Mouse (Mus musculus) hindbrain, postnatal 0 days (tissue): ENCODE measurements around the gene Lgr4. TPM values are rescaled to one million over a fixed set of nuclear protein-coding genes. Genes with fewer than 3 reads are reported as not detected.

Experiments
- ATAC-seq: fragments of 200-750 bp; cut with Nextera tagmentation; 2 replicates; pipeline ENCODE4 v1.8.0; 2017; ENCODE audit warnings: mild to moderate bottlenecking, moderate TSS enrichment, moderate library complexity
- DNase-seq: peaks from one replicate; pipeline ENCODE4 v3.0.0-alpha.2; 2015; ENCODE audit warnings: low spot score
- H3K27ac ChIP-seq: fragments of 300-500 bp; sonication (generic); 2 replicates; pipeline ENCODE4 v1.5.1; 2014; ENCODE audit warnings: mild to moderate bottlenecking
- H3K27me3 ChIP-seq: fragments of 300-500 bp; sonication (generic); 2 replicates; pipeline ENCODE4 v1.6.1; 2014; ENCODE audit warnings: low read length, mixed read lengths; ENCODE audit not compliant: insufficient read depth
- H3K36me3 ChIP-seq: fragments of 300-500 bp; sonication (generic); 2 replicates; pipeline ENCODE4 v1.6.1; 2014; ENCODE audit warnings: low read length, mixed read lengths; ENCODE audit not compliant: insufficient read depth
- H3K4me1 ChIP-seq: fragments of 300-500 bp; sonication (generic); 2 replicates; pipeline ENCODE4 v1.6.1; 2014; ENCODE audit warnings: antibody characterized with exemption, low read length, mixed read lengths; ENCODE audit not compliant: insufficient read depth
- H3K4me2 ChIP-seq: fragments of 300-500 bp; sonication (generic); 2 replicates; pipeline ENCODE4 v1.6.1; 2014; ENCODE audit warnings: low read depth, mild to moderate bottlenecking, low read length, moderate library complexity, mixed read lengths
- H3K4me3 ChIP-seq: fragments of 300-500 bp; sonication (generic); 2 replicates; pipeline ENCODE4 v1.5.1; 2014; ENCODE audit warnings: low read length
- H3K9ac ChIP-seq: fragments of 300-500 bp; sonication (generic); replicated peaks from 2 replicates; pipeline ENCODE4 v1.6.1; 2014; ENCODE audit warnings: mild to moderate bottlenecking, low read length, moderate library complexity, mixed read lengths
- H3K9me3 ChIP-seq: fragments of 300-500 bp; sonication (generic); 2 replicates; pipeline ENCODE4 v1.6.1; 2016; ENCODE audit warnings: low read length, mixed read lengths
- CTCF ChIP-seq: IDR thresholded peaks from 2 replicates; pipeline ENCODE4 v1.5.1; 2016; ENCODE audit warnings: antibody characterized with exemption, control low read depth, low read depth
- whole genome bisulfite sequencing: fragments of 180-500 bp; shearing (Covaris S2); extraction: QIAGEN DNeasy Blood & Tissue Kit; methylation state at CpG from one replicate; pipeline ENCODE4 v1.1.7; 2014; 5-methylcytosine and 5-hydroxymethylcytosine counted together
- polyA plus RNA-seq: library from polyadenylated mRNA; unstranded; fragments of >200 nt; fragmentation: Nextera tagmentation; extraction: Ambion mirVana; gene quantifications from 2 replicates; pipeline ENCODE4 v1.2.1, GENCODE M21; 2015
- total RNA-seq: library from RNA; depleted of rRNA; stranded (reverse); fragments of >200 nt; gene quantifications from 2 replicates; pipeline ENCODE4 v1.2.3, GENCODE M21; 2014

Lgr4 gene
- total and polyA plus RNA-seq, 2 experiments from 2014 or later = 9.0 to 27.9 TPM

- Histone ChIP-seq H3K9me3 (no peaks in the 10 kb centered on the region), H3K4me3 (no peak overlapping the region), H3K27ac (no peak overlapping the region), H3K36me3 (no peaks in the 10 kb centered on the region), H3K4me2 (no peak overlapping the region), H3K4me1 (no peaks in the 10 kb centered on the region), H3K9ac (no peak overlapping the region), H3K27me3 (no peaks in the 10 kb centered on the region)
- ATAC-seq = no peak
- DNase-seq = no peak
- 97% methylated on average over 8 of the region's 8 CpGs for WGBS
- no peak for TF ChIP-seq CTCF
Observed at GRCm38 (mm10) chr2:109912216-109912615, 5.2 kb upstream of the Lgr4 start.

GRCm38 (mm10) chr2:109912766-109913165, 4.7 kb upstream of the Lgr4 start:
- 84% methylated on average over 12 of the region's 12 CpGs for WGBS
- TF ChIP-seq CTCF = no peak

GRCm38 (mm10) chr2:109913241-109913640, 4.2 kb upstream of the Lgr4 start:
- Histone ChIP-seq H3K36me3 (no peaks in the 10 kb centered on the region), H3K27me3 (no peaks in the 10 kb centered on the region), H3K4me1 (no peaks in the 10 kb centered on the region), H3K9ac (no peak overlapping the region), H3K9me3 (no peaks in the 10 kb centered on the region), H3K27ac (no peak overlapping the region), H3K4me2 (no peak overlapping the region), H3K4me3 (no peak overlapping the region)
- TF ChIP-seq CTCF = no peak
- ATAC-seq (no peak), DNase-seq (no peak)
- 66% methylated on average over 8 of the region's 8 CpGs for WGBS

More at GRCm38 (mm10) chr2:109912766-109913165, 4.7 kb upstream of the Lgr4 start:
- Histone ChIP-seq H3K27ac (no peak overlapping the region), H3K4me3 (no peak overlapping the region), H3K4me2 (no peak overlapping the region), H3K9ac (no peak overlapping the region), H3K27me3 (no peaks in the 10 kb centered on the region), H3K4me1 (no peaks in the 10 kb centered on the region), H3K36me3 (no peaks in the 10 kb centered on the region), H3K9me3 (no peaks in the 10 kb centered on the region)
- ATAC-seq (no peak), DNase-seq (no peak)

- no peak for TF ChIP-seq CTCF
- peaks cover 9% of the 10 kb centered on the region; the same call in 1 of the 2 replicates for H3K4me1 ChIP-seq
- ATAC-seq (no peak), DNase-seq (no peak)
- H3K4me3 ChIP-seq = no peak overlapping the region
- H3K27me3 ChIP-seq = no peaks in the 10 kb centered on the region
- no peak overlapping the region for H3K9ac ChIP-seq
- H3K9me3 ChIP-seq = no peaks in the 10 kb centered on the region
- H3K36me3 ChIP-seq = no peaks in the 10 kb centered on the region
- no peak overlapping the region for H3K27ac ChIP-seq
- H3K4me2 ChIP-seq = no peak overlapping the region
Observed at GRCm38 (mm10) chr2:109914601-109915000, 2.8 kb upstream of the Lgr4 start.

GRCm38 (mm10) chr2:109916782-109917495, 508 bp upstream of the Lgr4 start:
- 6% methylated on average over 11 of the region's 11 CpGs for WGBS
- DNase-seq = no peak
- H3K27ac ChIP-seq = peak overlapping the region; percentile 90; the same call in 1 of the 2 replicates
- peak overlapping the region; percentile 75 for H3K4me3 ChIP-seq
- peak overlapping the region; percentile 66 for H3K4me2 ChIP-seq
- ATAC-seq = peak; percentile 11; the same call in 1 of the 2 replicates
- no peaks in the 10 kb centered on the region for H3K27me3 ChIP-seq
- no peaks in the 10 kb centered on the region for H3K9me3 ChIP-seq
- peaks cover 9% of the 10 kb centered on the region; the same call in 1 of the 2 replicates for H3K4me1 ChIP-seq
- no peaks in the 10 kb centered on the region for H3K36me3 ChIP-seq
- H3K9ac ChIP-seq = peak overlapping the region; percentile 81; the same call in 1 of the 2 replicates
- TF ChIP-seq CTCF = no peak

- Histone ChIP-seq H3K27me3 (no peaks in the 10 kb centered on the region), H3K36me3 (no peaks in the 10 kb centered on the region), H3K9me3 (no peaks in the 10 kb centered on the region), H3K4me3 (peak overlapping the region; percentile 75), H3K4me2 (peak overlapping the region; percentile 66), H3K9ac (peak overlapping the region; percentile 81), H3K4me1 (peaks cover 9% of the 10 kb centered on the region; the same call in 1 of the 2 replicates), H3K27ac (peak overlapping the region; percentile 90; the same call in 1 of the 2 replicates)
- WGBS = 8% methylated on average over 22 of the region's 22 CpGs
- DNase-seq (peak; percentile 26), ATAC-seq (no peak)
- no peak for TF ChIP-seq CTCF
Observed at GRCm38 (mm10) chr2:109918592-109919262, 1.3 kb downstream of the Lgr4 start.
